Mouse (Mus musculus) liver, postnatal 0 days (tissue): ENCODE data around the gene Hoxc4.

Experiments
- CTCF ChIP-seq: sonication (generic); IDR thresholded peaks from 2 replicates; pipeline ENCODE4 v1.5.1; 2016; ENCODE audit warnings: antibody characterized with exemption, low read depth
- EP300 ChIP-seq: IDR thresholded peaks from 2 replicates; pipeline ENCODE4 v1.6.1; 2016; ENCODE audit warnings: antibody characterized with exemption, low read depth, mild to moderate bottlenecking

DNA sequence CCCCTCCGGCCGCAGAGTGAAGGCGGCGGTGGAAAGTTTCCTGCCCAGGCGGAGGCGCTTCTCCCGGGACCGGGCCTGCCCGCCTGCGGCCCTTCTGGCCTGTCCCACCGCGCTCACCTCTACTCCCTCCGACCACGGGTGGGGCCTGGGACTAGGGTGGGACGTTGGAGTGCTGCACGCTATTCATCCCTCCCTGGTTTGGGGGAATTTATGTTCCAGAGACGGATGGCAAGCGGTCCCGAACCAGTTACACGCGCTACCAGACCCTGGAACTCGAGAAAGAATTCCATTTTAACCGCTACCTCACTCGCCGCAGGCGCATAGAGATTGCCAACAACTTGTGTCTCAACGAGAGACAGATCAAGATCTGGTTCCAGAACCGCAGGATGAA lies 3.7 kb upstream of the Hoxc4 start:
- TF ChIP-seq CTCF (no peak), EP300 (no peak)
